Mouse (Mus musculus) brain, embryonic 18.5 days (tissue): ENCODE measurements around the gene Catsper1.

Experiments
- DNase-seq: peaks from one replicate; pipeline ENCODE4 v3.0.0-alpha.2; 2012; ENCODE audit warnings: low read depth, low spot score

Catsper1 gene

DNA sequence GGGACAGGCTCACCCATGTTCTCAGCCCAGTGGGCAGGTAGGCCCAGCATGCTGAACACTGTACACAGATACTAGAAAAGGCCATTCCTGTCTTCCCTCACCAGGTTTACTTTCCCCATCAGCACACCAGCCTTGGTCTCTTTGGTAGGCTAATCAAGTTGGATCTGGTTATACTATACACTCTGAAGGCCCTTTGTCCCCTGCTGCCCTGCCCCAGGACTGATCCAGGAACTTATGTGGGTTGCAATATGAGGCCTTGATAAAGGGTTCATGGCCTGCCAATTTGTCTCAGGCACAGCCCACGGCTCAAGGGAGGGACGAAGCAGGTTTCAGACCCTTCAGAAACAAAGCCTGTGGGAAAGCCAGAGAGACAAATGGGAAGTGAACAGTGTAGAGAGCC is 18.1 kb downstream of the Catsper1 start:
- DNase-seq, result no peak

DNA sequence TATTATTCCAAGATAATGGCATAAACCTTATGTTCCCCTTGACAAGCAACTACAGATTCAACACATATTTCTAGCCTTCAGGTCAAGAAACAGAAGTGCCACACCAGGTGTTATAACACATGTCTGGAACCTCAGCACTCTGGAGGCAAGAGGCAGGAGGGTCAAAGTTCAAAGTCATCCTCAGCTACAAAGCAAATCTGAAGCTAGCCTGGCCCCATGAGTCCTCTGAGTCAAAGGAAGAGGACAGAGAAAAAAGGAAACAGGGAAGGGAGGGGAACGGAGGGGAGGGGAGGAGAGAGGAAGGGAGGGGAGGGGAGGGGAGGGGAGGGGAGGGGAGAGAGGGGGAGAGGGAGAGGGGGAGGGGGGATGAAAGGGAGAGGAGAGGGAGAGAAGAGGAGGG is 20.5 kb downstream of the Catsper1 start:
- no peak for DNase-seq

DNA sequence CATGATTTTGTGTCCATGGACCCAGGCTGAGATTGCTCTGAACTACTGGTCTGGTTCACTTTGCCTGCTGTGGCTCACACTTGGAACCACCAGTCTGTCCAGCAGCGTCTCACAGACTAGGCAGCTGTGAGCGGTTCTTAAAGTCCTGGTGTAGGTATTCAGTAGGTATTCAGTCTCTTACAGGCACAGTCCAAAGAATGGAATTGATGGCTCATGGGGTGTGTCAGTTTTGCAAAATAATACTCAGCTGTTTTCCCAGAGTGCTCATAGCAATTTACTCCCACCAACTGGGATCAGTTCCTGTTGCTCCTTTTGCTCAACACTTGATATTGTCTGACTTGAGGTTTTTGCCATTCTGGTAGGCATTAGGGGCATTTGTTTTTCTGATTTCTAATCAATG is 26.6 kb downstream of the Catsper1 start:
- no peak for DNase-seq

DNA sequence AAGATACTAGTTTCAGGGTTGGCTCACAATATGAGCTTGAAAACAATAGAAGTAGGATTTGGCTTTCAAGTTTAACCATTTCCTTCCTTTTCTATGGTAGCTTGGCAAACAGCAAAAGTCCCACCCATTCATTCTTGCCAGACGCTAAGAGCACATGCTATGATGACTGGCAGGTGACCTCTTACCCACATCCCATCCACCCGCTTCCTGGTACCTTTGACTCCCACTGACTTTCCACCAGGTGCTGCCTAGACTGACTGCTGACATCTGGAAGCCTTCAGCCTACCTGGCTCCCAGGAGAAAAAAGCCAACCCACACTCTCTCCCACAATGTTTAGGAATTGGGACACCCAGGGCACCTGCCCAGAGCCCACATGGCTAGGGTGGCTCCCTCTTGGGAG is 28.6 kb downstream of the Catsper1 start:
- no peak for DNase-seq

DNA sequence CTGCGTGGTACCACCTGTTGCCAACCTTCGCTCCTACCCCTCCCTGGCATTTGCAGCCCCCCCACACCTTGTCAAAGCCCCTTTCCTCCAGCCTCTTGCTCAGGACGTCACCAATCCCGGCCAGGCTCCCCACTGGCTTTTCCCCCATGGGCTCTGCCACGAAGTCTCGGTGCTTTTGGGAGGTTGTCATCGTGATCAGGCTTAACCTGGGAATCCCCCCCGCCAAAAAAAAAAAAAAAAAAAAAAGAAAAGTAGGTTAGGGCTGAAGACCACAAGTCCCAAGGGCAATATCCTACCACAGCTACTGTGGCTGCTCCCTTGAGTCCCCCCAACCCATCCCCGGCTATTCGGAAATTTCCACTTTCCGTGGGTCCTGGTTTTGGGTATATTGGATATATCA is 30.2 kb downstream of the Catsper1 start:
- DNase-seq, result no peak

DNA sequence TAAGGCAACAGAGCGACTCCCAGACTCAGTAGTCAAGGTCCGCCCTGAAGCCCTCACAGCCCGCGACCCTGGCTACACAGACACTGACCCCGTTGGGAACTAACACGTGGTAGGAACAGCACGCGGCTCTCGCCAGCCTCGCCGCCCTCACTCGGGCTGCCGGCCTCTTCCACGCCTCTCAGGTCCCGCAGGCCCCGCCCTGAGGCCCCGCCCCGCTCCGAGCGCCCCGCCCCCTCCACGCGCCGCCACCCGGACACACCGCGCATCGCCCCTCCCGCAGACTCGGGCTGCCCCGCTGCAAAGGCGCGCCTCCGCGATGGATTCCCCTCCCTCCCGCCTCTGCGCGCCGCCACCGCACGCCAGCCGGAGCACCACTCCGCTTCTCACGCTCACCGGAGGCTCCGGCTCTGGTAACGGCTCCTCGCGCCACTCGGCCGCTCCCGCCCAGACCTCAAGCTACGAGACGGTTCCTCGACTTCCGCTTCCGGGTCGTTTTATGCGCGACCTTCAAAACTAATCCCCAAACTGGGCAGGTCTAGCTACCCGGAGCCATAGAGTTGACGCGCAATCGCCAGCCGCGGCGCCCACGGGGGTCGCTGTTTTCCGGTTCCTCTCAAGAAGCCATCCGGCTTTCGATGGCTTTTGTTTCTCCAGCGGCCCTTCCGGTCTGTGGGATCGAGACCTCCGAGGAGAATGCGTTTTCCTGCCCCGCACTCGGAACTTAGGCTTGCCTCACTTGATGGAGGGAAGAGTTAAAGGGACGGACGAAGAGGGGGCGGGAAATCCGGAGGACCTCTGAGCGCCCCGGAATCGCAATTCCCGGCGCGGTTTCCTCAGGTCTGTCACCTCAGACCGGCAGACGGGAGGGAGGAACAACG is 30.9 kb downstream of the Catsper1 start, which contains the start of gene Eif1ad:
Gene Eif1ad (plus strand): TSS at position 567 of the 878 bp plus-strand sequence.
- DNase-seq, result peak; percentile 94

DNA sequence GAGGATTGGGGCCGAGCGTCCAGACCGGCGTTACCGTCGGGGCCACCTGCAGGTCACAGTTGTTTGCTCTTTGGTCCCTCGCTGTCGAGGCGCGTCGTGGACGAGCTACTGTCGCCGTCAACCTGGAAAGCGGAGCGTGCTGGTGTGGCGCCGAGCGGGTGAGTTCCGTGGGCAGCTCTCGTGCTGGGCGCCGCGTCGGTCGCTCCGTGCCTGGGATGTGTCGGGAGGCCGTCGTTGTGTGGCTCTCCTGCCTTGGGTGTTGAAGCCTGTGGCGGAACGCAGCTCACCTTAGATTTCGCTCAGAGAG is 31.5 kb downstream of the Catsper1 start, which contains the start of gene Banf1:
Gene Banf1 (minus strand): TSS at position 116 of the 307 bp plus-strand sequence.
- no peak for DNase-seq

DNA sequence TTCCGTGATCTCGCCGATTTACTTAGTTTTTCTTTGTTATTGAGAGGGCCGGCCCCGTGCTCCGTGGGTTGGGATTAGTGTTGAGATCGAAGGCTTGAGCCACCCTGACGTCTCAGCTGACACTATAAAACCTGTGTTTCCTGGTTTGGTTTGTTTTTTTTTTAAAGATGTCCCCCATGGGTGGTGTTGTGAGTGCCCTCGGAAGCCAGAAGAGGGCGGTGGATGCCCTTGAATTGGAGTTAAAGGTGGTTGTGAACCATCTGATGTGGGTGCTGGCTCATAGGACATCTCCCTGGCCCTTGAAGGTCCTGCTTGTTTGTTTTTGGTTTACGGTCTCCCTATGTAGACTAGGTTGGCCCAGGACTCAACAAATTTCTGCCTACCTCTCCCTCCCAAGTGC is 31.9 kb downstream of the Catsper1 start:
- DNase-seq, result no peak

DNA sequence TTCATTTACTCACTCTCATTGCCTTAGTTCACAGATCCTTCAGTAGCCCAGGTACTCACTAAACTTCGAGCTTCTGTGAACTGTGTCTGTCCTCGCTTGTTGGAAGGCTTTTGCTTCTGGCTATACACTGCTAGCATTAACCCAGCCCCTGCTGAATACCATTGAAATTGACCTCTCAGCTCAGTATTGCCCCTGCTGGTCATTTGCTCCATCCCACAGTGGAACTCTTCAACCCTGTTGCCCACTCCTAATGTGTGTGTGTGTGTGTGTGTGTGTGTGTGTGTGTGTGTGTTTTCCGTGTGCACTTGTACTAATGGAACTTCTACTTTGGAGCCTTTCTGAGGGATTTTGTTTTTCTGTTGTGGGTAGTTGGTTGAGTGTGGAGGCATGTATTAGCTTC is 35.4 kb downstream of the Catsper1 start:
- DNase-seq, result no peak

DNA sequence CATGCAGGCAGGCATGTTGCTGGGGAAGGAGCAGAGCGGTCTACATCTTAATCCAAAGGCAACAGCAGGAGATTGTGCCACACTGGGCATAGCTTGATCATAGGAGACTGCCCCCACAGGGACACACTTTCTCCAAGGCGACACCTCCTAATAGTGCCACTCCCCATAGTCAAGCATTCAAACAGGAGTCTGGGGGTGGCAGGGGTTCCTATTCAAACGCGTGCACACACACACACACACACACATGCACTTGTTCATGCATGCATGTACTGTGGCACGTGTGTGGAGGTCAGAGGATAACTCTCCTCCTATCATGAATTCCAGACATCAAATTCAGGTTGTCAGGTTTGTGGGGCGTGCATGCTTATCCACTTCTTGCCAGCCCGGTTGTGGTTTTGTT is 37.2 kb downstream of the Catsper1 start:
- DNase-seq, result no peak

DNA sequence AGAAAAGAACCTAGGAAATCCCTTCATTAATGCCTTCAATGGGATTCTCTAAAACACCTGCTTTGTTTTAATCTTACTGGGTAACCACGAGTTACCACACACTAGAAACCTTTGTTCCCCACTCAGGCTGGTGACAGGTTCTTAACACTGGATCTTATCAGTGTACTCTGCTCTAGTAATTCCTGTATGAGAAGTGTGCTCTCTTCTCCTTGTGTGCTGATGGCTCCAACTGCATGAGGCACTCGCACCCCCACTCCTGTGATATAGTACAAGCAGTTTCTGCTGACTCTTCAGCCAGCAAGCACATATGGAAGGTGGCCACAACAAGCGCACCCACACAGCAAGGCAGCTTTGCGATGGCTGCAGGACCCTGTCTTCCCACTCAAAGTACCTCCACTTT is 38.6 kb downstream of the Catsper1 start:
- no peak for DNase-seq

DNA sequence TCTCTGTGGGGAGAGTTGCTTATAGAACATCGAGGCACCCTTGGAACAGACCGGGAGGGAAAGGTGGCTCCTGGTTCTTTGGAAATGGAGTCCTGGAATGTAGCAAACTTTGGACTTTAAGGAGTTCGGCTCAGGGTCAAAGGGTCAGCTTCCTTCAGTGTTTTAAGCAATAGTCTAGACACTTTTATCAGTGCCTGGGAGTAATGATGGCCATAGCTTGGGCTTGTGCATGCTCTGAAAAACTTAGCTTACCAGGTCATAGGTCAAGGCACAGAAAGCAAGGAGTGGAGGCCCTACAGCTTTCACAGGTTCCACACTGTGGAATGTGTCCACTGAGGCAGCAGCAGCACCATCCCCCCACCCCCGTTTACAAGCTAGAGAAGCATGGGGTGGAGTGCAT is 39.2 kb downstream of the Catsper1 start:
- DNase-seq, result no peak

DNA sequence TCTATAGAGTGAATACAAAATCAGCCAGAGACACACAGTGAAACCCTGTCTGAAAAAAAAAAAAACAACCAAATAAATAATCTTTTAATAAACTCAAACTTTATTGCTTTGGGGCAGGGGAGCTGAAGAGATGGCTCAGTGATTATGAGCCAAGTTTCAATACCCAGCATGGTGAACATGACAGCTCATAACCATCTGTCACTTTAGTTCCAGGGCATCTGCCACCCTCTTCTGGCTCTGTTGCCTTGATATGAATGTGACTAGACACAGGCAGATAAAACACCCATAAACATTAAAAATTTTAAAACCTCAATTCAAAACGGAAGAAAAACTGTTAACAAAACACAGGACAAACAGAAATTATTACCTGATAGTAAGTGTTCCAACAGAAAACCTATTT is 41.9 kb downstream of the Catsper1 start:
- no peak for DNase-seq

DNA sequence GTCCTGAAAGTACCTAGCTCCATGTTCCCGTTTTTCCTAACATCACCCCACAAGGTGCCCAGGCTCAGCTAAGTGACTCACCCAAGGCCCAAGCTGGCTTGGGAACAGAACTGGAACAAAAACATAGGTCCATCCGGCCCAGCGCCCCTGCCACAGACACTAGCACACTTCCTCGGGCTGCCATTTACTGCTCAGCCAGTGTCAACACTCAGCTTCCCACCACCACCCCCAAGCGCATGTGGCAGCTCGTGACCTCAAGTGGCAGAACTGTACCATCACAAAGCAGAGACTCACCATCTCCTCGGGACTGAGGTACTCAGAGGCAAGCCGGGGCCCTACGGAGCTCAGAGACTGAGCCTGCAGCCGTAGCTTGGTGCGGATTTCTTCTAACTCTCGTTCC is 47.8 kb downstream of the Catsper1 start:
- DNase-seq, result no peak

DNA sequence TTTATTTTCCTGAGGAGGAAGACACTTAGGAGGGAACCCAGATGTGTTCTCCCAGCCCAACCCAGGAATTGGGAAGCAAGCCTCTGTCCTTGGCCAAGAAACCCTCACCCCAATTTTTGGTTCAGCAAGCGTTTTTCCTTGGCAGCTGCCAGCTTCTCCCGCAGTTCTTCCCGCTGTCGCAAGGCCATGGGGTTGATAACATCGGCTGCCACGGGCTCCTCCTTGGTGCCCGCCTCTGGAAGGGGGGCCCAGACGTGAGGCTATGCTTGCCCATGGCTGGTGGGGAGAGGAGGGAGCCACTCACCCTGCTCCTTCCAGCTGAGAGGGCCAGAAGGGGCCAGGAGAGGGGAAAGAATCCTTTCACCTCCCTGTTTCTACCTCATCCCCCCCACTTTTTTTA is 49.2 kb downstream of the Catsper1 start:
- DNase-seq, result no peak

DNA sequence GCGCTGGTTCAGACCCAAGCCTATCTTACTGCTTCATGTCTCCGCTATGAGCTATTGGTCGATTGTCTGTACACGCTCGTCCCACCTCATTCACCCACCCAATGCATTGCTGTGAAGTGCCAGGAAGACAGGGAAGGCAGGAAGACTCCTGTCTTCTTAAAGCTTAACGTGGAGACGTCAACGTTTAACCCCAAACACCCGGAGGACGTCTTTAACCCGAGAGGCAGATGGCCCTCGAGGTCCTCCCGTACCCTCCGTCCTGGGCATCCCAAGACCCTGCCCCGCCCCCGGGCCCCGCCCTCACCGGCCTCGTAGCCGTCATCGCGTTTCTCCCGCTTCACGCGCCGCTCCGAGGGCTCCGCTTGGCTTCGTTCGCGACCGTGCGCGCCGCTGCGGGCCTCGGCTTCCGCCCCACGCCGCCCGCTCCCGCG is 52.5 kb downstream of the Catsper1 start:
- no peak for DNase-seq

DNA sequence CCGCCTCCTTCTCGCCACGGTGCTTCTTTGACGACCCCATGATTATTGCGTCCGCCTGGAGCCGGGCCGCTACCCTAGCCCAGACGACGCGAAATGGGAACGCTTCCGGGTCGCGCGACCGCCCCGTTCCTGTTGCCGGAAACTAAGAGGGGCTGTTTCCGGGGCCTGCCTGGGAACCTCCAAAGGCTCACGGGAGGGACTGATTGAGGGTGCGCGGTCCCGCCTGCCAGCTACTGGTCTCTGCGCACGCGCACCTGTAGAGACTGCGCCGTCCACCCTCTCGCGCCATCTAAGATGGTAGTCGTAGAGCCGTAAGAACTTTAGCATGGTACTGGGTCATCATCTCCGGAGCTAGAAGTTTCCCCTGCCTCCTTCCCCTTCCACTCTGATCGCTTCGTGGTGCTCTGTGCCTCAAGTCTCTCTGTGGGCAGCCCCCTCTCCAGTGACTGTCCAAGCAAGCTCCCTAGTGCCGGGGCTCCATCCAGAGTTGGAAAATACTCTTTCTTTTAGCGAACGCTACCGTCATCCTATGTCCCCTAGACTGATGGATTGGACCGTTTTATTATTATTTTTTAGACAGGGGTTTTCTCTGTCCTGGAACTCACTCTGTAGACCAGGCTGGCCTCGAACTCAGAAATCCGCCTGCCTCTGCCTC is 53.2 kb downstream of the Catsper1 start, which contains the start of gene Sart1:
Gene Sart1 (minus strand): TSS at position 116 of the 655 bp plus-strand sequence.
- DNase-seq, result peak; percentile 93

DNA sequence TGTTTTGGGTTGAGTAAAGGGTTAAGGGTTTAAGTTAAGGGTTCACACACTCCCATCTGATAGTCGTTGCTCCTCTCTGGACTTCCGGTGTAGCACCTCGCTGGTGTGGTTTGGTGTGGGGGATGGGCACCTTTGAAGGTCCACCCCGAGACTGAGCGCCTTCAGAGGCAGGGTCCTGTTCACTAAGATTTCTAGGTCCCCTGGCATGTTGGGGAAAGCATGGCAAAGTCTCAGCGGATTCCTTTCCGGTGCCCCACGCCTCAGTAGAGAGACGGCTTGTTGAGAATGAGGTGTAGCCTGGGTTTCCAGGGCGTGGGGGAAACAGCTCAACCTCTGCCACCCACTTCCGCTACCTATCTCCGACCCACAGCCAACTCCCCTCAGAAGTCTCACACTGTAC is 54.1 kb downstream of the Catsper1 start:
- no peak for DNase-seq

DNA sequence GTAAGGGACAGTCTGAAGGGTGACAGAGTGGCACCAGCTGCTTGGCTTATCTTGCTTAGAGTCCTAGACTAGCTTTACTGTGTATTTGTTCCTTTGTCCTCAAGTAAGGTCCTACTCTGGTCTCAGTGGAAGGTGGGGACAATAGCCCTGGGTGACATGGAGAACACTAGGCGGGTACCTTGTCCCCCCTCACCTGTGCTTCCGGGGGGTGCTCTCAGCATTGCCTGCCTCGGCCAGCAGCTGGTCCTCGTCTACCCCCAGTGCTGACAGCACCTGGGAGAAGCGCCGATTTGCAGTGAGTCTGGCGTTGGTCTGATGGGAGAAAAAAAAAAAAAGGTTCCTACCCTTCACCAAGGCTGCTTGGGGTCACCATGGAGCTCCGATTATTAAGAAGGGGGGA is 54.9 kb downstream of the Catsper1 start:
- DNase-seq, result no peak

DNA sequence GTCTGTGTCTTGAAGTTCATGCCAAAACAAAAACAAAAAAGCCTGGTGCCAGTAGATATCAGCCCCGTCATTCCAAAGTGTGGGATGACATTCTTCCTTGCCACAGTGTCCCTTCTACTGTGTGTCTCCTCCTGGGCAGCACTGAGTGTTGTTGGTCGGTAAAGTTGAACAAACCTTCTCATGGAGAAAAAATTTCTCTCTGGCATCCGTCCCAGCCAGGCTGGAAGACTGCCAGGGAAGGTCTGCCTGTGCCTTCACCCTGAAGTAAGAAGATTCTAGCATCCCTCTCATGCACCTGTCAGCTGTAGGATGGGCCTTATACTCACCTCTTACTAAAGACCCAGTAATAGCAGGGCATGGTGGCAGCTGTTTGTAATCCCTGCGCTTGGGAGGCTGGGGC is 57.4 kb downstream of the Catsper1 start:
- no peak for DNase-seq
